Mouse (Mus musculus) erythroblast, embryonic 14.5 days (primary cell): Measurements from ENCODE around the gene Gpx7.

Experiments
- GATA1 ChIP-seq: IDR thresholded peaks from 2 replicates; pipeline ENCODE4 v1.6.1; 2012; ENCODE audit warnings: low read length, inconsistent platforms, mixed read lengths
- TAL1 ChIP-seq: IDR thresholded peaks from 3 replicates; pipeline ENCODE4 v1.6.1; 2012; ENCODE audit warnings: low read length, inconsistent platforms, mixed read lengths

DNA sequence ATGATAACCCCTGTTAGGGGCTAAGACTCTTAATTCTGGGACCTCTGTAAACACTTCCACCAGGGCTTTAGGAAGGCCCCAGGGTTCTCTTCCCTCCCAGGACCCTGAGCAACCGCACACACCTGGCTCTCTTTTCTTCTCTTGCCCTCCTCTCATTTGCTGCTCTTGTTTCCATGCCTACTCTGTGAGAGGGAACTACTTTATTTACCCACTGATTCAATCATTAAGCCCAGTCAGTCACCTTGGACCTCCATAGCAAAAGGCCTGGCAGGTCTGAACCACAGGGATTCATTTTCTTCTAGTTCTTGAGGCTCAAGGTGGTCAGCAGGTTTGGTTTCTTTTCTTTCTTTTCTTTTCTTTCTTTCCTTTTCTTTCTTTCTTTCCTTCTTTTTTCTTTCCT lies 29.5 kb upstream of the Gpx7 start:
- no peak for TF ChIP-seq TAL1
- TF ChIP-seq GATA1: no peak
